Mouse (Mus musculus) neural tube, embryonic 11.5 days (tissue): ENCODE results near the gene Timm13. TPM values are rescaled to one million over a fixed set of nuclear protein-coding genes. Genes with fewer than 3 reads are reported as not detected.

Source experiments
- ATAC-seq: fragments of 200-750 bp; cut with Nextera tagmentation; 2 replicates; pipeline ENCODE4 v1.8.0; 2017; ENCODE audit warnings: moderate number of reproducible peaks, mild to moderate bottlenecking, moderate TSS enrichment, moderate library complexity; ENCODE audit not compliant: insufficient read depth, low FRiP score, low TSS enrichment
- DNase-seq: peaks from one replicate; pipeline ENCODE4 v3.0.0-alpha.2; 2015; ENCODE audit warnings: low spot score
- H3K27ac ChIP-seq: fragments of 300-500 bp; sonication (generic); 2 replicates; pipeline ENCODE4 v1.5.1; 2014; ENCODE audit warnings: low read depth, mild to moderate bottlenecking, low read length
- H3K27me3 ChIP-seq: fragments of 300-500 bp; sonication (generic); 2 replicates; pipeline ENCODE4 v1.6.1; 2014; ENCODE audit warnings: mild to moderate bottlenecking, low read length, mixed read lengths; ENCODE audit not compliant: control insufficient read depth, insufficient read depth
- H3K36me3 ChIP-seq: fragments of 300-500 bp; sonication (generic); 2 replicates; pipeline ENCODE4 v1.6.1; 2014; ENCODE audit warnings: mild to moderate bottlenecking, low read length, moderate library complexity, mixed read lengths; ENCODE audit not compliant: control insufficient read depth, insufficient read depth
- H3K4me1 ChIP-seq: fragments of 300-500 bp; sonication (generic); 2 replicates; pipeline ENCODE4 v1.6.1; 2014; ENCODE audit warnings: low read length, mixed read lengths; ENCODE audit not compliant: control insufficient read depth, insufficient read depth
- H3K4me2 ChIP-seq: fragments of 300-500 bp; sonication (generic); 2 replicates; pipeline ENCODE4 v1.6.1; 2014; ENCODE audit warnings: low read depth, mild to moderate bottlenecking, moderate library complexity
- H3K4me3 ChIP-seq: fragments of 300-500 bp; sonication (generic); 2 replicates; pipeline ENCODE4 v1.5.1; 2014; ENCODE audit warnings: low read depth, low read length
- H3K9ac ChIP-seq: fragments of 300-500 bp; sonication (generic); 2 replicates; pipeline ENCODE4 v1.6.1; 2014; ENCODE audit warnings: mild to moderate bottlenecking, low read length
- H3K9me3 ChIP-seq: fragments of 300-500 bp; sonication (generic); 2 replicates; pipeline ENCODE4 v1.6.1; 2016; ENCODE audit warnings: low read length; ENCODE audit not compliant: control insufficient read depth
- WGBS: fragments of 180-500 bp; shearing (Covaris S2); extraction: QIAGEN DNeasy Blood & Tissue Kit; methylation state at CpG from one replicate; pipeline ENCODE4 v1.1.7; 2014; 5-methylcytosine and 5-hydroxymethylcytosine counted together
- polyA plus RNA-seq: library from polyadenylated mRNA; unstranded; fragments of >200 nt; fragmentation: Nextera tagmentation; extraction: Ambion mirVana; gene quantifications from 2 replicates; pipeline ENCODE4 v1.2.1, GENCODE M21; 2014

The Timm13 gene
- polyA plus RNA-seq, 1 experiment from 2014 or later = 312 TPM

DNA sequence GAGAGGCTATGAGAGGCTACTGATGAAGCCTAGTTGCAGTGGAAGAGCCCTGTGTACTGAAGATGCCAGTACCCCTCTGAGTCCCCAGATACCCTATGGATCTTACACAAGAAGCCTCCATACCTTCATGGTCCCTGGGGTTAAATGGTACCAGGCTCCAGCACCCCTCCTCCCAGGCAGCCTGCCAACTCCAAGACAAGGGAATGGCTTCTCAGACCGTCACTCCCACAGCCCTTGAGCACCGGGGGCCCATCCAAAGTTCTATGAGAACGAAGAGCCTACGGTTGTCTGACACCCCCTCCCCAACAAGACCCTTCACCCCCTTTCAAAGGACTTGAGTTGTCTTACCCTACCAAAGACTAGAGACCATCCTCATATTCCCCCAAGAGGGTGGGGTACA, 15.0 kb upstream of the Timm13 start:
- no peak for DNase-seq
- ATAC-seq = no peak
- Histone ChIP-seq H3K36me3 (peaks cover 4% of the 10 kb centered on the region), H3K4me2 (no peak overlapping the region), H3K4me3 (no peak overlapping the region), H3K9ac (no peak overlapping the region), H3K9me3 (no peaks in the 10 kb centered on the region), H3K27ac (no peak overlapping the region), H3K4me1 (peaks cover 10% of the 10 kb centered on the region; the same call in 1 of the 2 replicates), H3K27me3 (no peaks in the 10 kb centered on the region)
- 95% methylated on average over 4 of the region's 4 CpGs for WGBS

DNA sequence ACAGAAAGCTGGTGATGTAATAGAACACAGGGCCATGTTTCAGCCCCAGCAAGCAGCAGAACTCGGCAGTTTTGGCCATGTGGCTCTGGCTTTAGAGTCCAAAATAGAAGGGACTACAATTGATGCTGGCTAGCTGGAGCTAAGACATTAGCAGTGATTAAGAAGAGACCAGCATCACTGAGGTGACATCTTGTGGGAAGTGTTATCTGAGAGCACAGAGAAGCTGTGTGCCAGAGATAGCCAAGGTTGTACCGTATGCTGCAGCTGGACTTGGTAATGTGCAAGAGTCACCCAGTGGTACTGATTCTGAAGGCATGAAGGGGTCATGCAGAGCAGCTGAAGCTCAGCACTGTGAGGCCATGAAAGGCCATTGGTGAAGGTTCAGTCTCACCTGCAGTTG, 14.5 kb upstream of the Timm13 start:
- Histone ChIP-seq H3K36me3 (peaks cover 4% of the 10 kb centered on the region), H3K27me3 (no peaks in the 10 kb centered on the region), H3K4me2 (no peak overlapping the region), H3K9ac (no peak overlapping the region), H3K4me1 (peaks cover 10% of the 10 kb centered on the region; the same call in 1 of the 2 replicates), H3K4me3 (no peak overlapping the region), H3K9me3 (no peaks in the 10 kb centered on the region), H3K27ac (no peak overlapping the region)
- DNase-seq (no peak), ATAC-seq (no peak)
- 83% methylated on average over 2 of the region's 2 CpGs for WGBS

DNA sequence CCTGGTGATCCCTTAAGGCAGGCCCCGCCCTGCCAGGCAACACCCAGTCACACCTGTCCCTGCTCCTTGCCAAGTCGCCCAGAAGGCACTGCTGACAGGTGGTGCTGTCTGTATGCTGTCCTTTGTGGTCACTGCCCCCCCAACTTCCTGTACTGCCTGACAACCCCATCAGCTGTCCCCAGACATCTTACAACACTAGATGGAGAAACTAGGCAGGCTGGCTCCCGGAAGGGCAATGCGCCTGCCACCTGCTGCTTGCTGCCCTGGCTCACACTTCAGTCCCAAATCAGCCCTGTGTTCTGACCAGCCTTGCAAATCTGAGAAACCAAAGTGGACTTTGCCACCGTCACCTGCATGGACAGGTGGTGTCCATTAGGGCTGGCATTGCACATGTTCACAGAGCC, 13.5 kb upstream of the Timm13 start:
- Histone ChIP-seq H3K27ac (no peak overlapping the region), H3K9me3 (no peaks in the 10 kb centered on the region), H3K9ac (no peak overlapping the region), H3K27me3 (no peaks in the 10 kb centered on the region), H3K36me3 (peaks cover 6% of the 10 kb centered on the region), H3K4me3 (no peak overlapping the region), H3K4me1 (peaks cover 10% of the 10 kb centered on the region; the same call in 1 of the 2 replicates), H3K4me2 (no peak overlapping the region)
- ATAC-seq (no peak), DNase-seq (no peak)
- WGBS = 88% methylated on average over 5 of the region's 5 CpGs

DNA sequence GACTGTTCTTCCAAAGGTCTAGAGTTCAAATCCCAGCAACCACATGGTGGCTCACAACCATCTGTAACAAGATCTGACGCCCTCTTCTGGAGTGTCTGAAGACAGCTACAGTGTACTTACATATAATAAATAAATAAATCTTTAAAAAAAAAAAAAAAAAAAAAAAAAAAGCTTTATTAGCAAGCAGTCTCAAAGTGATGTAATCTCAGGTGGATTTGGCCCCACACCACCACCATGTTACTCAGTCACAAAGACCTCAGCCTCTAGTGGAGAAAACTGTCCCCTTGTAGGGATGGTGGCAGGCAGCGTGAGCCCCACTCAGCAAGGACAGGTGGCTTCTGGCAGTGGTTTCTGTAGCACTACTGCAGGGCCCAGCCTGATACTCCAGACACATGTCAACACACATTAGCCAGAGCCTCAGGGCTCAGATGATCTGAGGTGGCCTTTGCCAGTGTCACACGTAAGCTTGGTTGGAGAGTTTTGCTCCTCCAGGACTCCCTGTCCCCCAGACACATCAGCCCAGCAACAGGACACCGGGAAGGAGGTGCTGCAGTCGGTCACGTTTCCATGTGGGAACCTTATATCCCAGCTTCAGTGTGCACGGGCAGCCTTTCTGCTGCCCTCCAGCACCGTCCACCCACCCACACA, 12.7 kb upstream of the Timm13 start:
- H3K4me1 ChIP-seq = peaks cover 10% of the 10 kb centered on the region; the same call in 1 of the 2 replicates
- no peak overlapping the region for H3K4me3 ChIP-seq
- H3K9me3 ChIP-seq = no peaks in the 10 kb centered on the region
- H3K27ac ChIP-seq = no peak overlapping the region
- no peak overlapping the region for H3K4me2 ChIP-seq
- ATAC-seq (no peak), DNase-seq (no peak)
- no peak overlapping the region for H3K9ac ChIP-seq
- H3K27me3 ChIP-seq = no peaks in the 10 kb centered on the region
- H3K36me3 ChIP-seq = peaks cover 9% of the 10 kb centered on the region
- WGBS = 91% methylated on average over 7 of the region's 8 CpGs

DNA sequence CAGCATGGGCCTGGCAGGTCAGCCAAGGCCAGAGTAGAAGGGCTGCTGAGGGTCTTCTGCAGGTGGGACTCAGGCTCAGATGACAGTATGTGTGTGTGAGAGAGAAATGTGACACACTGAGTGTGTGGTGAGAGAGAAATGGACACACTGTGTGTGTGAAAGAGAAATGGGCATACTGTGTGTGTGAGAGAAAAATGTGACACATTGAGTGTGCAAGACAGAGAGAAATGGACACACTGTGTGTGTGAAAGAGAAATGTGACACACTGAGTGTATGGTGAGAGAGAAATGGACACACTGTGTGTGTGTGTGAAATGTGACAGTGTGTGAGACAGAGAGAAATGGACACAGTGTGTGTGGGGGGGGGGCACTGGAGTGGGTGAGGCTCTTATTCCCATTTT, 11.1 kb upstream of the Timm13 start:
- H3K9me3 ChIP-seq = no peaks in the 10 kb centered on the region
- no peak overlapping the region for H3K4me3 ChIP-seq
- peaks cover 6% of the 10 kb centered on the region; the same call in 1 of the 2 replicates for H3K4me1 ChIP-seq
- no peak overlapping the region for H3K4me2 ChIP-seq
- H3K27ac ChIP-seq = no peak overlapping the region
- peaks cover 9% of the 10 kb centered on the region for H3K36me3 ChIP-seq
- H3K27me3 ChIP-seq = no peaks in the 10 kb centered on the region
- DNase-seq (no peak), ATAC-seq (no peak)
- no peak overlapping the region for H3K9ac ChIP-seq

DNA sequence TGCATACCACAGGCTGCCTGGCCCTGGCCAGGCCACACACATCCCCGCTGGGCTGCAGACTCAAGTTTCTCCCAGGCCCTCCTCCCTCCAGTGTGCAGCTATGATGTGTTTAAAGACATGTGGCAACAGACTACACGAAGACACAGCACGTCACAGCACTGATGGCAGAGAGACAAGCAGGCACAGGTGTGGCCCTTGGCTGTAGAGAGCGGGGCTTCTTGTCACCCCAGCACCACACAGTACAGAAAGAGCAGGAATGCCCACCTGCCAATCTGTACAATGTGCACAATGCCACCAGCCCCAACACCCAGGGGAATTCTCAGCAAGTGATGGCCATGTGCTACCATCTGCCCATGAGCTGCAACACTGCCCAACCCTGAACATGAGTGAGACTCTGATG, 10.6 kb upstream of the Timm13 start:
- no peaks in the 10 kb centered on the region for H3K27me3 ChIP-seq
- 0 out of 2 replicates have a peak, but pooled peaks cover 3% of the 10 kb centered on the region for H3K4me1 ChIP-seq
- DNase-seq (no peak), ATAC-seq (no peak)
- H3K4me2 ChIP-seq = no peak overlapping the region
- no peak overlapping the region for H3K27ac ChIP-seq
- no peak overlapping the region for H3K4me3 ChIP-seq
- no peaks in the 10 kb centered on the region for H3K9me3 ChIP-seq
- H3K9ac ChIP-seq = no peak overlapping the region
- H3K36me3 ChIP-seq = peaks cover 9% of the 10 kb centered on the region
- 91% methylated on average over 4 of the region's 4 CpGs for WGBS

DNA sequence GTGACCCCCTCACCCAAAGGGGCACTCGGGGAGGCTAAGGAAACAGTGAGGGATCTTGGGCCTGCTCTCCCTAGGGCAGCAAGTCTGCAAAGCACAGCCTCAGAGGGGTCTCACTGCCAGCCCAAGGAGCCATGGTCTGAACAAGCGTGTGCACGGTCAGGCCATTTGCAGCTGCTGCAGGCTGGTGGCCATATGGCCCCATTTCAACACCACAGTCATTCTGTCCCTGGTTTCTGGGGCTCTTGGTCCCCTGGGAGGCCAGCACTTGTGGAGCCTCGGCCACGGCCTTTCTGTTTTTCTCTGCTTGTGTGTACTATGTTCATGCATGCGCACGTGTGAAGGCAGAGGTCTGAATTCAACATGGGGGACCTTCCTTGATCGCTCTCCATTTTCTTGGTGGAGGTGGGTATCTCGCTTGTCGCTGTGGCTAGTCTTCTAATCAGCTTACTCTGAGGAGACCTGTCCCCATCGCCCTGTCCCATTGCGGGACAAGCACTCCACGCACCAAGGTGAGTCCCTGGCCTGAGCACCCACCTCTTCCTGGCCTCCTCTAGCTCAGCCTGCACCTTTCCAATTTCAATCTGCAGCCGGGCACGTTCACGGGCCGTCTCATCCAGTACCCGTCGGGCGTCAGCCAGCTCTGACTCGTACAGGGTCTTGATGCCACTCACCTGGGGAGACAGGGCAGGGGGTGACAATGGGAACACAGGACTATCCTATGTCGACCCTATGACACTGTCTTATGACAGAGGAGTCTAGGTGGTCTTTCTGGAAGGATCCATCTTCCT, 8.8 kb upstream of the Timm13 start:
- Histone ChIP-seq H3K4me2 (no peak overlapping the region), H3K4me1 (no peaks in the 10 kb centered on the region), H3K36me3 (peaks cover 18% of the 10 kb centered on the region), H3K9ac (no peak overlapping the region), H3K27me3 (no peaks in the 10 kb centered on the region), H3K9me3 (no peaks in the 10 kb centered on the region), H3K4me3 (no peak overlapping the region), H3K27ac (no peak overlapping the region)
- WGBS = 92% methylated on average over 22 of the region's 22 CpGs
- ATAC-seq (no peak), DNase-seq (no peak)

DNA sequence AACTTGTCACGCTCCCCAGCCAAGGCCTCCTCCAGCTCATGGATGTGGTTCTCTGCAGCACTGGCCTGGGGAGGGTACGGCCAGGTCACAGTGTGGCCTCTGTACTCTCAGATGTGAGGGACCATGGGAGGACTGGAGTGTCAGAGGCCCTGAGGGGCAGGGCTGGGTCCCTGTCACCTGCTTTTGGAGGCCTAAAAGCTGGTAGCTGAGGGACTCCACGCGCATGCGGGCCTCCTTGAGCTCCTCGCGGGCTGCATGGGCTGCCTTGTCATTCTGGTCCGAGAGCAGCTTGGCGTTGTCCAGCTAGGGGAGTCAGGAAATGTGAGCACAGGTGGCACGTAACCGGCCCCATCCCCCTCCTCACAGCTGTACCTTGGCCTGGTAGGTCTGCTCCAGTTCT, 3.9 kb upstream of the Timm13 start:
- no peak overlapping the region for H3K4me3 ChIP-seq
- no peak overlapping the region for H3K9ac ChIP-seq
- peaks cover 28% of the 10 kb centered on the region for H3K36me3 ChIP-seq
- no peak for ATAC-seq
- 95% methylated on average over 11 of the region's 11 CpGs for WGBS
- peaks cover 2% of the 10 kb centered on the region for H3K4me1 ChIP-seq
- H3K9me3 ChIP-seq = no peaks in the 10 kb centered on the region
- H3K27ac ChIP-seq = no peak overlapping the region
- H3K4me2 ChIP-seq = no peak overlapping the region
- DNase-seq = no peak
- no peaks in the 10 kb centered on the region for H3K27me3 ChIP-seq
